Mouse (Mus musculus): ENCODE measurements around the gene Cntrl.
A peak's percentile ranks its signal among the peaks of the same experiment; 100 is the strongest.

The Cntrl gene

GRCm38 (mm10) chr2:35131491-35131890 is 22.2 kb downstream of the Cntrl start:
- DNase-seq (ENCODE audit: low spot score), result no peak

DNA sequence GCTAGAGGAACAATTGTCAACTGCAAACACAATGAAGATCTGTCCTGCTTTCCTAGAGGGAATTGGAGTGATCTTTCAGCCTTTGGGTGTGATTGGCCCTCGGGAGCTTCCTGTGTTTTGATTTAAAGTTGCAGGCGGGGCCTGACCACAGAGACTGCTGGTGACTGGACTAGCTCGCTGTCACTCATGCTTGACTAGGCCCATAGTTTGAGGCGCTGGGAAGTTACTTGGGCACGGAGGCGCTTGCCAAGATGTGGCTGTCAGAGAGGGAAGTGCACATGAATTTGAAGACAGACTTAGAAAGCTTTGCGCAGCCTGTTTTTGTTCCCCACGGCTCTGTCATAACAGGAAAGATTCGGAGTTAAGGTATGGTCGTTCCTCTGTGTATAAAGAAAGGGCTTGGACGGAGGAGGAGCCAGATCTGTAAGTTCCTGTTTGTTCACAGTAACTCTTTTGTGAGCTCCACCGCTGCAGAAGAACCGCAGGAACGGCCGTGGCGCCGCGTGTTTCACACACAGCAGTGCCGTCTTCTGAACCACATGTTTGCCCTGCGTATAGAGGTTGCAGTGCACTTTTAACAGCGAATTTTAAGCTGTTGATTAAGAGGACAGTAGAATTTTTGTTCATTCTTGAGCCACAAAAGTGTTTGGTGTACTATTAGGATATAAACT is 22.8 kb downstream of the Cntrl start:
- DNase-seq (ENCODE audit: low spot score), result peak; percentile 92

- DNase-seq (ENCODE audit: low spot score), result no peak
Observed at GRCm38 (mm10) chr2:35132662-35133055, 23.4 kb downstream of the Cntrl start.

GRCm38 (mm10) chr2:35133891-35134290 is 24.6 kb downstream of the Cntrl start:
- DNase-seq (ENCODE audit: low spot score), result no peak

DNA sequence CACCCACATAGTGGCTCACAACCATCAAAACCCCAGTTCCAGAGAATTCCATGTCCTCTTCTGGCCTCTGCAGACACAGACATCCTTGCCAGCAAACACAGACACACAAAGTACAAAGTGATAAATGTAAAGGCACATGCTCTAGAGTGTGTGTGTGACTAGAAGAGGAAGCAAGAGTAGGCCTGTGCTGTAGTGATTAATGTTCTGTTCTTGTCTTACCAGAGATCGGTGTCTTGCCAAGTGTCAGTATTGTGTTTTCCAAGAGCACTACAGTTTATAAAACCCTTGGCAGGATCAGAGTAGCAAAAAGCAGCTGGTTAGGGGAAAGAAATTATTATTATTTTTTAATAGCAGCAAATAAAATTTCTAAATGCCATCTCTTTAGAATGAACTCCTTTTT is 29.3 kb downstream of the Cntrl start:
- no peak for DNase-seq (ENCODE audit: low spot score)

DNA sequence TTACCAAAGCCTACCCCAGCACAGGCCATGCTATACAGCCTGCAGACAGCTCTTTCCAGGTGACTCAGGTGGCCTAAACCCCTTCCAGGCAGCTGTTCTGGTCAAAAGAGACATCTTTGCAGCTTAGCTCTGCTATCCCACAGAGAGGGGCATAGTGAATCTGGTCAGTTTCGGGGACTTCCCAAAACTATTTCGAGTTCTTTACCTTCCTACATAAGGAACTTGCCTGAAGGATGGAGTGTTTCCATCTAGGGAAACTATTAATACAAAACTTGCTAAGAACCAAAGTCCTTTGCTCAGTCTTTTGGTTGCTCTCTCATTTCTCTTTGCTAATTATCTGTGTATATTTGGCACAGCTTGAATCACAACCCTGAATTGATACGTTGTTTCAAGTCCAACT is 32.4 kb downstream of the Cntrl start:
- no peak for DNase-seq (ENCODE audit: low spot score)

GRCm38 (mm10) chr2:35148806-35149205 is 39.5 kb downstream of the Cntrl start:
- DNase-seq (ENCODE audit: low spot score), result no peak

- DNase-seq (ENCODE audit: low spot score), result no peak
Observed at GRCm38 (mm10) chr2:35151303-35151882, 42.1 kb downstream of the Cntrl start.

GRCm38 (mm10) chr2:35153179-35153578 is 43.9 kb downstream of the Cntrl start:
- no peak for DNase-seq (ENCODE audit: low spot score)

- no peak for DNase-seq (ENCODE audit: low spot score)
Observed at GRCm38 (mm10) chr2:35153844-35154554, 44.7 kb downstream of the Cntrl start.

DNA sequence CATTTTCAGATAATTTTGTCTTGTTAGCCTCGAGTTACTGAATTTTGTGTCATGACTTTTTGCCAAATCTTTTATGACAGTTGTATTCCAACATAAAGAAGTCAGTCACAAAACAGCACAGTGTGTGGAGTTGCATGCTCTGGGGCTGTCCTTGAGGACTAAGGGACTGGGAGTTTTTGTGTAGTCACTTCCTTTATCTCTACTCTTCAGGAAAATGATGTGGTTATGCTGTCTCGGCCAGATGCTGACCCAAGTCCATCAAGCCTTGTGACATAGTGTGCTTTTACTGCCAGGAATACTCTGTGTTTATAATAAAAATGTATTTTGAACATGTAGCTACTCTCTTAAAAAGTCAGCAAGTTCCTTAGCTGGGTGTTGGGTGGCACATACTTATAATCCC is 47.7 kb downstream of the Cntrl start:
- no peak for DNase-seq (ENCODE audit: low spot score)

- DNase-seq (ENCODE audit: low spot score), result no peak
Observed at GRCm38 (mm10) chr2:35157836-35158235, 48.5 kb downstream of the Cntrl start.

DNA sequence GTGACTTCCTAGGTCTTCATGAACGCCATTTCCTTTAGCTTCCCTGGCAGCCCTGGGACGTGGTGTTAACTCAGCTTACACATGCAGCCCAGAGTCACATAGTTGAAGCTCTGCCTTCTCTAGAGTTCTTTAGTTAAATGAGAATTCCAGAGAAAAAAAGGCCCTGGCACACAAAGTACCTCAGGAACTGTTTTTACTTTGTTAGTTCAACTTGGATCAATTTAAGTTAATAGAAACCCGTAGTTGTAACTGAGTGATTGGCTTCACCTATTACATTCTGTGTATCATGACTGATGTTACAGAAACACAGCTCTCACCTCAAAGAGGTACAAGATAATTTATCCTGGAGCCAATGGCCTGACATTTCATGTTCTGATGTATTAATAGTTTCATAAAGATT is 49.1 kb downstream of the Cntrl start:
- no peak for DNase-seq (ENCODE audit: low spot score)

- DNase-seq (ENCODE audit: low spot score), result no peak
Observed at GRCm38 (mm10) chr2:35160206-35160605, 50.9 kb downstream of the Cntrl start.

GRCm38 (mm10) chr2:35161846-35162488 is 52.7 kb downstream of the Cntrl start:
- no peak for DNase-seq (ENCODE audit: low spot score)

DNA sequence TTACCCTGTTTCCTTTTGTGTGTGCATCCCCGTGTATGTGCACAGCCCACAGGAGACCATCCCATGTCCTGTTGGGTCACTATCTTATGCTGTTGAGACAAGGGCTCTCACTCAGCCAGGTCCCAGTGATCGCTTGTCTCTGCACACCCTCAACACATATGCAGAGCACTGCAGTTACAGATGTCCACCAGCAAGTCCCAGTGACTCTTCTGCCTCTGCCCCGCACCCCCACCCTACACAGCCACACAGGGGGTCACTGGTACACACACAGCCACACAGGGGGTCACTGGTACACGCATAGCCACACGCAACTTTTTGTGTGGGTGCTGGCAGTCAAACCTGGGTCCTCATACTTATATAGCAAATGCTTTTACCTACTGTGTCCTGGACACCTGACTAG is 54.1 kb downstream of the Cntrl start:
- no peak for DNase-seq (ENCODE audit: low spot score)

DNA sequence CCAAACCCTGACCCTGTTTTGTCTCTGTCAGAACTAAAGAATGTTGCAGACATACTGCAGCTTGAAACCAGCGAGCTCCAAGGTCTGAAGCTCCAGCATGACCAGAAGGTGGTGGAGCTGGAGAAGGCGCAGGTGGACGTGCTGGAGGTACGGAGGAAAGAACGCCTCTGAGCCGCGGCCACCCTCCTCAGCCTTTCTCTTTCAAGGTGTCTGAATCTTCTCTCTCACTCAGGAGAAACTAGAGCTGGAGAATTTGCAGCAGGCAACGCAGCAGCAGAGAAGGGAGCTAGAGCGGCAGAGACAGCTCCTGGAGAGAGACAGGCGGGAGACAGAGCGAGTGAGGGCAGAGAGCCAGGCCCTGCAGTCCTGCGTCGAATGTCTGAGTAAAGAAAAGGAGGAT is 56.1 kb downstream of the Cntrl start:
- DNase-seq (ENCODE audit: low spot score), result no peak

GRCm38 (mm10) chr2:35166816-35167215 is 57.5 kb downstream of the Cntrl start:
- no peak for DNase-seq (ENCODE audit: low spot score)

DNA sequence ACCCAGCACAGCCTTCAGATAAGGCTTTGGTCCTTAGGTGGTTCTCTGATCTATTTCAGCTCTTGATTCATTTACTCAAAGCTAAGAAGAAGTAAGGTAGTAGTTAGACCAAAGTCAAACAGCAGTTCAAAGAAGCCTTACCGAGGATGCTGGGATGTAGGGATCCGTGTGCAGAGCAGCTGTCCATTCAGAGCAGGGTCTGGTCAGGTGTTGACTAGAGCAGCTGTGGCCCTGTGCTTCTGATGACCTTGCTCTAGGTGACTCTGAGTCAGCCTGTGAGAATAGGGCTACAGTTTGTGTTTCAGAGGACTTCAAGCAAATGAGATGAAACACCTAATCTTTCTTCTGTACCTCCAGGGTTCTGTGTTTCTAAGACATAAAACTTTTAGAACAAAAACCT is 60.2 kb downstream of the Cntrl start:
- DNase-seq (ENCODE audit: low spot score), result no peak

DNA sequence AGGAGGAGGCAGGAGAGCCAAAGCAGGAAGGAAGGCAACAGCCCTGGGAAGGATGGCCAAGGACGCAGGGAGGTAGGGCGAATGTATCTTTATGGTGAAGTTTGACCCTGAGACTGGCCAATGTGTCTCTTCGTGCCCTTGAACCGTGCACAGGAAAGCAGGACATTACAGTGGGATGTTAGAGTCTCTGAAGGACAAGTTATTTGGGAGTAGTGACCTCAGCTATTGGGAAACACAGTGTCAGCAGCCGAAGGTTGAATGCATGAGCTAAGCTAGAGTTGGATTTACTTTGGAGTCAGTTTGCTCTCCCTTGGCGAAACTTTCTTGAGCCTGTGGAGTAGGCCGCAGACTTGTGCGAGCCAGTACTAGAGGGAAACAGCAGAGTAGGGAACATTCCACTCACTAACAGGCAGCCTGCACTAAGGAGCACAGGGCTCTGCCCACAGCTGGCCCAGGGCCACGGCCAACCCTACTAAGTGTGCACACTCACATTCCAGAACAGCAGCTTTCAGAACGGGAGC is 62.1 kb downstream of the Cntrl start:
- DNase-seq (ENCODE audit: low spot score), result peak; percentile 60

DNA sequence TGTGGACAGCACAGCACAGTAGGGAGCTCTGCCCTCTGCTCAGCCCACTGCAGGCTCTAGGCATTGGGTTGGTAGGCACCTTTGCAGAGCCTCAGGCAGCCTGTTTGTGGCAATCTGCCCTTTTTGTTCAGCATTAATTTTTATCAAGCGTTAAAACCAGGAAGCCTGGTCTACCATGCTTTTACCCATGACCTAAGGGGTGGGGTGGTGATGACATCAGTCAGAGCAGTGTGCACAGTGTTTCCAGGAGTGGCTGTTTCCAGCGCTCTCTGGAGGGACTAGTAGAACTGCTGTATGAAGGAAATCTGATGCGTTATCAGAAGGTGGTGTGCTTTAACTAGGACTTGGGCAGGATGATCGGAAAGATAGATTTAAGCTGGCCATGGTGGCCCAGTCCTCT is 63.0 kb downstream of the Cntrl start:
- no peak for DNase-seq (ENCODE audit: low spot score)

DNA sequence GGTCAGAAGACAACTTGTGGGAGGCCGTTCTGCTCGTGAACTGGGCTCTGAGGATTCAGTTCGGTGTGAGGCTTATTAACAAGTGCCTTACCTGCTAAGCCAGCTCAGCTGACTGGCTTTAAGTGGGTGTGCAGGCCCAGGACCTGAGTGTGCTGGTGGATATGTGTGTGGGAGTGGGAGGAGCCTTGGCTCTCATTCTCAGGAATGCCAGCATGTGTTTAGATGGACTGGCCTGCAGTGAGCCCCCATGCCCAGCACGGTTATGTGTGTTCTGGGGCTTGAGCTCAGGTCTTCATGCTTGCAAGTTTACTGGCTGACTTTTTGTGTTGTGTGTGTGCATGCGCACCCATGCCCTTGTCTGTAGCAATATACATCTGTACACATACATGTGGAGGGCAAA is 64.4 kb downstream of the Cntrl start:
- no peak for DNase-seq (ENCODE audit: low spot score)

DNA sequence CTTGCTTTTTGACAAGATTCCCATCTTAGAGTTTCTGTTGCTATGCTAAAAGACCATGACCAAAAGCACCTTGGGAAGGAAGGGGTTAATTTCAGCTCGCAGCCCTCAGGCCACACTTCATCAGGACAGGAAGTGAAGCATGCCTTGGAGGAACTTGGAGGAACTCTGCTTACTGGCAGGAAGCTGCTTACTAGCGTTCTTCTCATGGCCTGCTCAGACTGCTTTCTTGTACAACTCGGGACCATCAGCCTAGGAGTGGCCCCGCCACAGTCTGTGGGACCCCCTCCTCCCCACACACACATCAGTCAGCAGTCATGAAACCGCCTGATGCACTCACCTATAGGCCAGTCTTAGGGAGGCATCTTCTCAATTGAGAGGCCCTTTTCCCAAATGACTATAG is 64.8 kb downstream of the Cntrl start:
- no peak for DNase-seq (ENCODE audit: low spot score)
